Mouse (Mus musculus) cerebellum, postnatal 10 days (tissue): Measurements from ENCODE around the gene Hibch.

Experiments
- DNase-seq, 2 experiments: peaks; one replicate each; pipeline ENCODE4 v3.0.0; 2021; ENCODE audit warnings: mixed read lengths in 2 of 2

The Hibch gene

GRCm38 (mm10) chr1:52844782-52845665 lies at the start of gene Hibch:
Hibch (plus strand) TSS chr1:52844929.
- DNase-seq, result peak; percentile 99

GRCm38 (mm10) chr1:52795927-52796326 lies 48.8 kb upstream of the Hibch start:
- peak in 1 of 2 experiments; percentile 20 for DNase-seq

- DNase-seq, result no peak
Observed at GRCm38 (mm10) chr1:52799056-52799726, 45.5 kb upstream of the Hibch start.

GRCm38 (mm10) chr1:52799772-52800171 lies 45.0 kb upstream of the Hibch start:
- DNase-seq, result peak in 1 of 2 experiments; percentile 17

- DNase-seq, result no peak
Observed at GRCm38 (mm10) chr1:52800340-52800740, 44.4 kb upstream of the Hibch start.

GRCm38 (mm10) chr1:52801651-52802050 lies 43.1 kb upstream of the Hibch start:
- DNase-seq, result no peak

GRCm38 (mm10) chr1:52802406-52802975 lies 42.2 kb upstream of the Hibch start:
- no peak for DNase-seq

- DNase-seq, result no peak
Observed at GRCm38 (mm10) chr1:52805041-52805440, 39.7 kb upstream of the Hibch start.

GRCm38 (mm10) chr1:52808456-52808855 lies 36.3 kb upstream of the Hibch start:
- DNase-seq, result no peak

GRCm38 (mm10) chr1:52816232-52816891 lies 28.4 kb upstream of the Hibch start:
- peak; percentile 33 to 57 for DNase-seq

- peak; percentile 89 for DNase-seq
Observed at GRCm38 (mm10) chr1:52816910-52817812, 27.6 kb upstream of the Hibch start, which contains the start of gene Inpp1. Inpp1 (minus strand) TSS chr1:52817688.

- no peak for DNase-seq
Observed at GRCm38 (mm10) chr1:52817813-52818147, 26.9 kb upstream of the Hibch start.

GRCm38 (mm10) chr1:52839099-52839498 lies 5.6 kb upstream of the Hibch start:
- no peak for DNase-seq

- DNase-seq, result peak in 1 of 2 experiments; percentile 1
Observed at GRCm38 (mm10) chr1:52844354-52844753, 375 bp upstream of the Hibch start.

GRCm38 (mm10) chr1:52846556-52846955 lies 1.8 kb downstream of the Hibch start:
- DNase-seq, result no peak

- no peak for DNase-seq
Observed at GRCm38 (mm10) chr1:52849422-52849821, 4.7 kb downstream of the Hibch start.

GRCm38 (mm10) chr1:52854029-52854428 lies 9.3 kb downstream of the Hibch start:
- peak; percentile 55 to 75 for DNase-seq

- no peak for DNase-seq
Observed at GRCm38 (mm10) chr1:52855904-52856601, 11.3 kb downstream of the Hibch start.

- DNase-seq, result no peak
Observed at GRCm38 (mm10) chr1:52864220-52864619, 19.5 kb downstream of the Hibch start.

GRCm38 (mm10) chr1:52866007-52866406 lies 21.3 kb downstream of the Hibch start:
- DNase-seq, result no peak

- no peak for DNase-seq
Observed at GRCm38 (mm10) chr1:52867876-52868275, 23.1 kb downstream of the Hibch start.
